ENCODE assay signal across 8 mouse cellular contexts in the genomic region with DNA sequence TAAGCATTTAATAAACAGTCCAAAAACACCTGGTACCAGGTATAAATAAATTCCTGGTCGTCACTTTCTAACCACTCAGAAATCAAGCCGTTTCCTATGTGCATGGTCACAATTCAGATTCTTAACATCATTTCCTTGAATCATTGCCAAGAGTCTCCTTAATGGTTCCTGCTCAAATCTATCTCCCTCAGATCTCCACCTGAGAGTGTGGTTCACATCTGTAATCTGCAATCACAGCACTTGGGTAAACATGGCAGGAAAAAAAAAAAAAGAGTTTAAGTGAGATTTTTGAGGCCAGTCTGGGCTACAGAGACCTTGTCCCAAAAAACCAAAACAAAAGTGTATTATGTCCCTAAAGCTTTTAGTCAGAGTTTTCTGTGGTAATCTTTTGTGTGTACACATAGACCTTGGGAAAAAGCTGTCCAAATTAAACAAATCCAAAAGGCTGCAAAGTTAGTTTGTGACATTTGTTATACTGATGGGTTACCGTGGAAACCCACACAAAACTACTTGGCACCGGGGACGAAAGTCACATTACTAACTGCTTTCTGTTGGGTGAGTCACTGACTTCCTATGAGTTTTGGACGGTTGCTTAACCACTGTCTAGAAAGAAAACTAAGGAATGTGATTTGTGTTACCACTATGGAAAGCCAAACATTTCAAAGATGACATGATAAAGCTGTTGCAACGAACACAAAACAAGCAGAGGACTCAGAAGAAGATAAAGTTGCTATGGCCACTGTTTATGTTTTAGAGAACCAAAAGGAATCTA. TPM values are rescaled to one million over a fixed set of nuclear protein-coding genes. Genes with fewer than 3 reads are reported as not detected.
DNase-seq lines count a peak whose midpoint lies in the region.

No protein-coding gene starts in this region.

- intact Hi-C loops in heart, postnatal 10 days (cut with DNase I) = no loop called here

- peak; percentile 28 for DNase-seq in layer of hippocampus, adult 11-12 months (ENCODE audit: low spot score)
- DNase-seq in layer of hippocampus, postnatal 10 days (ENCODE audit: low spot score in 2 of 2) = no peak
- DNase-seq in adipocyte (ENCODE audit: low spot score) = peak; percentile 93
- peak; percentile 60 to 62 for DNase-seq in heart, postnatal 10 days
- peak; percentile 51 to 61 for DNase-seq in lung, postnatal 4 days
- DNase-seq in embryo, embryonic 10 days (ENCODE audit: low spot score) = no peak
- no peak for DNase-seq in right cerebral cortex, adult 2 months (ENCODE audit: low spot score in 2 of 2)
- DNase-seq in cerebellum, adult 8-10 months = no peak

RNA-seq across cellular contexts. Expression of gene Fam102b, which starts 16.7 kb away (rescaled TPM):
- total RNA-seq in layer of hippocampus, postnatal 10 days (2021) = 10 to 100 TPM; 55.8 to 57.1 TPM
- total RNA-seq in heart, postnatal 10 days (2021) = 10 to 100 TPM; 21.9 to 23.1 TPM

Comparison
In these comparisons a context has a peak if more than half of its experiments do, and no peak if none do; other contexts are left out.
1. DNase-seq: peak in layer of hippocampus, adult 11-12 months (single experiment), adipocyte (single experiment), heart, postnatal 10 days (2 of 2) and lung, postnatal 4 days (2 of 2); none in layer of hippocampus, postnatal 10 days (0 of 2), embryo, embryonic 10 days (single experiment), right cerebral cortex, adult 2 months (0 of 2) and cerebellum, adult 8-10 months (single experiment).